Mouse (Mus musculus): ENCODE data around the gene Dll4.

DNA sequence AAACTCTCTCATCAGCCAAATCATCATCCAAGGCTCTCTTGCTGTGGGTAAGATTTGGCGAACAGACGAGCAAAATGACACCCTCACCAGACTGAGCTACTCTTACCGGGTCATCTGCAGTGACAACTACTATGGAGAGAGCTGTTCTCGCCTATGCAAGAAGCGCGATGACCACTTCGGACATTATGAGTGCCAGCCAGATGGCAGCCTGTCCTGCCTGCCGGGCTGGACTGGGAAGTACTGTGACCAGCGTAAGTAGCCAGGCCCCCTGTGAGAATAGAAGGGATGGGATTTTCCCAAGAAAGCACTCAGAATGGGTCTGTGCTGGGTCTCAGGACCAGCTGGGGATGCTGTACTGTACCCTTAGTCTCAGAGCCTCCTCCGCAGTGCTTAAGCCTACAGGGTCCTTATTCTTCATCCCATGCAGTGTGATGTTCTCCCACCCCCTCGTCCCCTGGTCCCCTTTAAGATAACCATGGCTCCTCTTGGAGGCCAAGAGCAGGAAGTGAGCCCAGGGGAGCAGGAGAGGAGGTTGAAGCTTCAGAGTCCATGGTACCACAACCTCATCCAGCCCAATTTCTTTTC is 2.5 kb downstream of the Dll4 start:
- TF ChIP-seq POLR2A (IDR thresholded peaks at IDR 0.05; ENCODE audit: control insufficient read depth, extremely low read depth, insufficient read depth, low read length, poor library complexity) (no peak), CTCF (IDR thresholded peaks at IDR 0.05; ENCODE audit: borderline replicate concordance, control insufficient read depth, extremely low read depth, insufficient read depth, low read length, poor library complexity) (no peak)

Measured in thymus, adult 2 months (tissue).